Mouse (Mus musculus): ENCODE measurements around the gene Def6.
A peak's percentile ranks its signal among the peaks of the same experiment; 100 is the strongest.

Gene Def6

DNA sequence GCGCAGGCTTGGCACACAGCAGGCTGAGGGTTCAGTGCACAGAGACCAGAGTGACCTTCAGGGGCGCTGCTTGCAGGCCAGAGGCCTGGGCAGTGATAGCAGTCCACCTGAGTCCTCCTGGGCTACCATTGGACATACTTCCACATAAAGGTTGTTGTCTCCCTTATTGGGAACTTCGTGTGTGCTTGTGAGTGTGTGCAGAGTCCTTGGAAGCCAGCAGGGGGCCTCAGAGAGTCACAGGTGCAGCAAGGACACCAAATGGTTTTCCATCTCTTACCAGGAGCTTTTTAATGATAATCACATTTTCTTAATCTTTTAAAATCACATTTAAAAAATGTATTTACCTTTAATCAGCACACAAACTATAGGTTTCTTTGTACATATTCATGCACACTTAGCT lies 67.2 kb downstream of the Def6 start:
- DNase-seq (ENCODE audit: low spot score), result no peak

DNA sequence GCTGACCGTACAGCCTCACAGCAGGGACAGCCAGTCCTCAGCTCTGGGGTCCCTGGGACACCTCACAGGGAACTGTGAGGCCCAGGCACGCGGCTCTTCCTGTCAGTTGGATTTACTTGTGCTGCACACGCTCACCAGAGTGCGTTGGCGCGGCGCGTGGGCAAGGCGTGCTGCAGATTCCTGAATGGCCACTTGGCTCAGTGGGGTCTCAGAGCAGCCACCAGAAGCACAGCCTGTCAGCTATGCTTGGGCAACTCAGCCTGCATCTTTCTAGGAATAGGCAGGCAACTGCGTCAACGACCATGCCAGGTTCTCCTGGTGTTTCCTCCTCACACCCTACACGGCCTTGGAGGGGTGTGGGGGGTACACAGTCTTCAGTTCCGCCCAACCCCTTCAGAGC lies 69.6 kb downstream of the Def6 start:
- DNase-seq (ENCODE audit: low spot score), result no peak

DNA sequence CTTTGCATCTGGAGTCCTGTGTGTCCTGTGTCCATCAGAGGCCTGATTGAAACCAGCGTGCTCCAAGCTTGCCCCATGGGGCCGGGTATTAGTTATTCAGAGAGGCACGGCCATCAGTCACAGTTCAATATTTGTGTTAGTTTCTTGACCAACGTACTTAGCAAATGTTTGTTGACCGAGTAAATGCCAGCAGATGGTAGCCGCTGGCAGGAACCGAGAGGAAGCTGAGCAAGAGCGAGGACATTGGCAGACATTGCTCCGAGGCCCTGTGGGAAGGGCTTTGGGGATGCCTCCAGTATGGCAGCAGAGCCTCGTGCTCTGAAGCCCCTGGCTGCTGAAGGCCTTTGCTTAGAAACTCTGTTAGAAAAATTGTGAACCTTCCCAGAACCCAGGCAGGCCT lies 70.1 kb downstream of the Def6 start:
- no peak for DNase-seq (ENCODE audit: low spot score)

DNA sequence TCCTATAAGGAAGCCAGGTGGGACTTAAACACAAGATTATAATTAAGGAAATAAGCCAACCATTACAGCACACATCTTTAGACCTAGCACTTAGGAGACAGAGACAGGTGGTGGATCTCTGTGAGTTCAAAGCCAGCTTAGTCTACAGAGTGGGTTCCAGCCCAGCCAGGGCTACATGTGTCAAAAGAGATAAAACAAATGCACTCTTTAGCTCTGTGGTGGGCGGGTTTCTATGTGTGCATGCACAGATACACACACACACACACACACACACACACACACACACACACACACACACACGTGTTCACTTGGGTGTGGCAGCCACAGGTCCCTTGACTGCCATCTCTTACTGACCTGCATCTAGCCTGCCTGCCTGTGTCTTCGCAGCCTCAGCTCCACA lies 70.6 kb downstream of the Def6 start:
- peak; percentile 36 for DNase-seq (ENCODE audit: low spot score)
